Mouse (Mus musculus) frontal cortex, adult (tissue): ENCODE measurements around the gene Foxl1.

Experiments
- ATAC-seq: cut with Nextera tagmentation; 2 replicates; pipeline ENCODE4 v1.9.2; 2017; ENCODE audit warnings: mild to moderate bottlenecking, moderate library complexity, mixed read lengths; ENCODE audit not compliant: low TSS enrichment

Foxl1 gene

GRCm38 (mm10) chr8:121127756-121128375, at the start of gene Foxl1:
TSS of gene Foxl1 (plus strand) at chr8:121127940.
- ATAC-seq = no peak

- ATAC-seq = no peak
Observed at GRCm38 (mm10) chr8:121078721-121079120, 49.0 kb upstream of the Foxl1 start.

GRCm38 (mm10) chr8:121079201-121079600, 48.5 kb upstream of the Foxl1 start:
- ATAC-seq = no peak

- ATAC-seq = no peak
Observed at GRCm38 (mm10) chr8:121079944-121080343, 47.8 kb upstream of the Foxl1 start.

GRCm38 (mm10) chr8:121080361-121081090, 47.2 kb upstream of the Foxl1 start:
- ATAC-seq = no peak

GRCm38 (mm10) chr8:121081398-121081797, 46.3 kb upstream of the Foxl1 start:
- ATAC-seq = no peak

GRCm38 (mm10) chr8:121082218-121083092, 45.3 kb upstream of the Foxl1 start:
- no peak for ATAC-seq

- no peak for ATAC-seq
Observed at GRCm38 (mm10) chr8:121083093-121083935, 44.4 kb upstream of the Foxl1 start.

- no peak for ATAC-seq
Observed at GRCm38 (mm10) chr8:121083936-121084209, 43.9 kb upstream of the Foxl1 start.

- no peak for ATAC-seq
Observed at GRCm38 (mm10) chr8:121084210-121084951, 43.4 kb upstream of the Foxl1 start, which contains the start of gene Foxf1. TSS of gene Foxf1 (plus strand) at chr8:121084386.

GRCm38 (mm10) chr8:121085011-121085410, 42.7 kb upstream of the Foxl1 start:
- no peak for ATAC-seq

GRCm38 (mm10) chr8:121085561-121085960, 42.2 kb upstream of the Foxl1 start:
- ATAC-seq = no peak

GRCm38 (mm10) chr8:121086004-121086900, 41.5 kb upstream of the Foxl1 start:
- ATAC-seq = no peak

- ATAC-seq = no peak
Observed at GRCm38 (mm10) chr8:121088281-121088680, 39.5 kb upstream of the Foxl1 start.

GRCm38 (mm10) chr8:121088871-121089630, 38.7 kb upstream of the Foxl1 start:
- ATAC-seq = no peak

GRCm38 (mm10) chr8:121089631-121090380, 37.9 kb upstream of the Foxl1 start:
- no peak for ATAC-seq

- no peak for ATAC-seq
Observed at GRCm38 (mm10) chr8:121090716-121091115, 37.0 kb upstream of the Foxl1 start.

- ATAC-seq = no peak
Observed at GRCm38 (mm10) chr8:121092141-121092540, 35.6 kb upstream of the Foxl1 start.
